Mouse (Mus musculus) left cerebral cortex, adult 9 months (tissue): Measurements from ENCODE around the gene Bcl7a.

Experiments used
- DNase-seq, 2 experiments: peaks; one replicate each; pipeline ENCODE4 v3.0.0; 2022; ENCODE audit warnings: low spot score in 2 of 2

Gene Bcl7a

GRCm38 (mm10) chr5:123377120-123377955 lies 33.7 kb downstream of the Bcl7a start:
- peak in 1 of 2 experiments; percentile 85 for DNase-seq

- no peak for DNase-seq
These were observed 35.1 kb downstream of the Bcl7a start for GRCm38 (mm10) chr5:123378712-123379111.

GRCm38 (mm10) chr5:123379504-123379931 lies 35.9 kb downstream of the Bcl7a start:
- no peak for DNase-seq

- DNase-seq, result no peak
These were observed 38.3 kb downstream of the Bcl7a start for GRCm38 (mm10) chr5:123381968-123382367.

GRCm38 (mm10) chr5:123382686-123383085 lies 39.1 kb downstream of the Bcl7a start:
- no peak for DNase-seq

- no peak for DNase-seq
These were observed 44.8 kb downstream of the Bcl7a start for GRCm38 (mm10) chr5:123388452-123388851.

- DNase-seq, result no peak
These were observed 47.2 kb downstream of the Bcl7a start for GRCm38 (mm10) chr5:123390536-123391441.

- peak; percentile 38 to 76 for DNase-seq
These were observed 47.8 kb downstream of the Bcl7a start for GRCm38 (mm10) chr5:123391442-123391809.

- DNase-seq, result no peak
These were observed 50.2 kb downstream of the Bcl7a start for GRCm38 (mm10) chr5:123393786-123394302.

GRCm38 (mm10) chr5:123394303-123394956 lies 50.8 kb downstream of the Bcl7a start, which contains the start of gene Mlxip:
TSS of gene Mlxip (plus strand) at chr5:123394798.
- peak; percentile 79 to 90 for DNase-seq

- no peak for DNase-seq
These were observed 51.6 kb downstream of the Bcl7a start for GRCm38 (mm10) chr5:123394957-123395881.

- no peak for DNase-seq
These were observed 53.3 kb downstream of the Bcl7a start for GRCm38 (mm10) chr5:123396901-123397464.

GRCm38 (mm10) chr5:123397786-123398185 lies 54.2 kb downstream of the Bcl7a start:
- DNase-seq, result no peak

- DNase-seq, result no peak
These were observed 55.3 kb downstream of the Bcl7a start for GRCm38 (mm10) chr5:123398856-123399498.

GRCm38 (mm10) chr5:123404480-123404879 lies 60.8 kb downstream of the Bcl7a start:
- DNase-seq, result no peak

GRCm38 (mm10) chr5:123406952-123407351 lies 63.3 kb downstream of the Bcl7a start:
- DNase-seq, result no peak

- no peak for DNase-seq
These were observed 64.5 kb downstream of the Bcl7a start for GRCm38 (mm10) chr5:123408176-123408575.

- DNase-seq, result no peak
These were observed 68.6 kb downstream of the Bcl7a start for GRCm38 (mm10) chr5:123412193-123412592.

GRCm38 (mm10) chr5:123413866-123414363 lies 70.3 kb downstream of the Bcl7a start:
- no peak for DNase-seq

GRCm38 (mm10) chr5:123416149-123416548 lies 72.5 kb downstream of the Bcl7a start:
- no peak for DNase-seq
